Mouse (Mus musculus): ENCODE data around the gene Cavin1. TPM values are rescaled to one million over a fixed set of nuclear protein-coding genes. Genes with fewer than 3 reads are reported as not detected.

The Cavin1 gene
- polyA plus RNA-seq, 2 experiments from 2014 or later, result 1.8 to 3.1 TPM

GRCm38 (mm10) chr11:100980438-100980837 lies 9.8 kb upstream of the Cavin1 start:
- ATAC-seq, result no peak

- no peak for ATAC-seq
These were observed 9.2 kb upstream of the Cavin1 start for GRCm38 (mm10) chr11:100979887-100980286.

GRCm38 (mm10) chr11:100975241-100975640 lies 4.6 kb upstream of the Cavin1 start:
- ATAC-seq, result no peak

GRCm38 (mm10) chr11:100974381-100974970 lies 3.8 kb upstream of the Cavin1 start:
- ATAC-seq, result no peak

GRCm38 (mm10) chr11:100973245-100973644 lies 2.6 kb upstream of the Cavin1 start:
- no peak for ATAC-seq

GRCm38 (mm10) chr11:100971455-100971854 lies 768 bp upstream of the Cavin1 start:
- no peak for ATAC-seq

- ATAC-seq, result no peak
These were observed 737 bp downstream of the Cavin1 start for GRCm38 (mm10) chr11:100969744-100970556.

GRCm38 (mm10) chr11:100969189-100969743 lies 1.4 kb downstream of the Cavin1 start:
- no peak for ATAC-seq

- no peak for ATAC-seq
These were observed 2.2 kb downstream of the Cavin1 start for GRCm38 (mm10) chr11:100968501-100968900.

- no peak for ATAC-seq
These were observed 2.7 kb downstream of the Cavin1 start for GRCm38 (mm10) chr11:100967881-100968420.

- ATAC-seq, result no peak
These were observed 3.3 kb downstream of the Cavin1 start for GRCm38 (mm10) chr11:100967376-100967775.

- no peak for ATAC-seq
These were observed 4.9 kb downstream of the Cavin1 start for GRCm38 (mm10) chr11:100965760-100966159.

GRCm38 (mm10) chr11:100964901-100965542 lies 5.7 kb downstream of the Cavin1 start:
- ATAC-seq, result no peak

- no peak for ATAC-seq
These were observed 6.5 kb downstream of the Cavin1 start for GRCm38 (mm10) chr11:100964180-100964579.

GRCm38 (mm10) chr11:100963647-100964046 lies 7.0 kb downstream of the Cavin1 start:
- no peak for ATAC-seq

- ATAC-seq, result no peak
These were observed 8.2 kb downstream of the Cavin1 start for GRCm38 (mm10) chr11:100962371-100962911.

- ATAC-seq, result no peak
These were observed 10.1 kb downstream of the Cavin1 start for GRCm38 (mm10) chr11:100960540-100960939.

GRCm38 (mm10) chr11:100959826-100960225 lies 10.9 kb downstream of the Cavin1 start:
- ATAC-seq, result no peak

- peak; percentile 45 for ATAC-seq
These were observed 11.2 kb downstream of the Cavin1 start for GRCm38 (mm10) chr11:100959464-100959810.

- ATAC-seq, result no peak
These were observed 11.8 kb downstream of the Cavin1 start for GRCm38 (mm10) chr11:100958613-100959463.

GRCm38 (mm10) chr11:100957915-100958469 lies 12.7 kb downstream of the Cavin1 start:
- ATAC-seq, result no peak

GRCm38 (mm10) chr11:100957244-100957643 lies 13.4 kb downstream of the Cavin1 start:
- peak; percentile 29 for ATAC-seq

Data from CD4-positive, CD25-positive, alpha-beta regulatory T cell, adult 4 months (primary cell).